Mouse (Mus musculus): Measurements from ENCODE around the gene Gsc. TPM values are rescaled to one million over a fixed set of nuclear protein-coding genes. Genes with fewer than 3 reads are reported as not detected.
A peak's percentile ranks its signal among the peaks of the same experiment; 100 is the strongest.

The Gsc gene
- total RNA-seq, 2 experiments from 2014 or later = not detected

DNA sequence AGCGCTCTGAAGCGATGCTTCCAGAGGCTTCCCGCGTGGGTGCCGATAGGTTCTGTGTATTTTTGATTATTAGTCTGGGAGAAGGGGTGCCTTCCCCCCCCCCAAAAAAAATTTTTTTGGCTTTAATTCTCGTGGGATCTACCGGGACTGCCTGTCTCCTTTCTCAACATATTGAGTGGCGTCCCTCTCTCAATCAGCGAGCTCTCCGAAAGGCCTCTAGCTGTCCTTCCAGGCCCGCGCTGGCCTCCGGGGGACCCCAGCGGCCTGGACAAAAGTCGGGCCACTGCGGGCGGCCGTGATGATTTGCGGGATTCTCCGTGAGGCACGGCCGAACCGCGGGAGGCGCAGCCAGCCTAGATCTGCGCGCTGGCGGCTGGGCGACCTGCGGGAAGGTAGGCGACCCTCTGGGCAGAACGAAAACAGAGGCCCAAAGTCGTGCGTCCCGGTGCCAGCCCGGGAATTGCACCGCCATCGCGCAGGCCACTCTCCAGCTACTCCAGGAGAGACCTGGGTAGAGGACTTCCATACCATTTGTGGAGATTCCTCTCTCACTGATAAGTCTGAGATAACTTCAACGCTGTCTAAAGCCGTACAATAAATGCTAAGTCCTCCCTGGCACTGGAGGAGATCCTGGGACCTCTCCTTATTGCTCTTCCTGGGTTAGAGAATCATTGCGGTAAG, 1.2 kb upstream of the Gsc start:
- intact Hi-C loops (cut with DNase I) = no loop called here
- no peak for TF ChIP-seq CTCF (IDR thresholded peaks at IDR 0.05)
- H3K4me3 ChIP-seq = no peak overlapping the region
- DNase-seq (ENCODE audit: extremely low spot score in 1 of 2, low spot score in 2 of 2) = peak in 1 of 2 experiments; percentile 13
- H3K27ac ChIP-seq = no peak overlapping the region

GRCm38 (mm10) chr12:104473492-104473891, 362 bp upstream of the Gsc start:
- DNase-seq (ENCODE audit: extremely low spot score in 1 of 2, low spot score in 2 of 2) = no peak
- no peak overlapping the region for H3K27ac ChIP-seq
- no peak overlapping the region for H3K4me3 ChIP-seq
- no peak for TF ChIP-seq CTCF (IDR thresholded peaks at IDR 0.05)
- intact Hi-C loops (cut with DNase I) = no loop called here

DNA sequence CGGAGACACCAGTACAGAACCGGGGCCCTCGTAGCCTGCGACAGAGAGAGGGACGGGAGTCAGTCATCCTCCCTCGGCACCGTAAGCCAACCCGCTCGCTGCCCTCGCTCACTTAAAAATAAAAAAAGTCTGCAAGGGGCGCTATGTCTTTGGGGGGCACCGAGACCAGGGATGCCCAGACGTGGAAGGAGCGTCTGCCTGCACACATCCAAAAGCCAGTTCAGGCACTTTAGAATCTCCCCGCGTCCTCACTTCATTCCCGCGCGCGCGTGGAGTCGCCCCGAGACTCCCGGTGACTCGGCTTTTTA, 958 bp downstream of the Gsc start:
- DNase-seq (ENCODE audit: extremely low spot score in 1 of 2, low spot score in 2 of 2) = no peak
- intact Hi-C loops (cut with DNase I) = no loop called here
- Histone ChIP-seq H3K4me3 (no peak overlapping the region), H3K27ac (no peak overlapping the region)
- TF ChIP-seq CTCF (IDR thresholded peaks at IDR 0.05) = no peak

DNA sequence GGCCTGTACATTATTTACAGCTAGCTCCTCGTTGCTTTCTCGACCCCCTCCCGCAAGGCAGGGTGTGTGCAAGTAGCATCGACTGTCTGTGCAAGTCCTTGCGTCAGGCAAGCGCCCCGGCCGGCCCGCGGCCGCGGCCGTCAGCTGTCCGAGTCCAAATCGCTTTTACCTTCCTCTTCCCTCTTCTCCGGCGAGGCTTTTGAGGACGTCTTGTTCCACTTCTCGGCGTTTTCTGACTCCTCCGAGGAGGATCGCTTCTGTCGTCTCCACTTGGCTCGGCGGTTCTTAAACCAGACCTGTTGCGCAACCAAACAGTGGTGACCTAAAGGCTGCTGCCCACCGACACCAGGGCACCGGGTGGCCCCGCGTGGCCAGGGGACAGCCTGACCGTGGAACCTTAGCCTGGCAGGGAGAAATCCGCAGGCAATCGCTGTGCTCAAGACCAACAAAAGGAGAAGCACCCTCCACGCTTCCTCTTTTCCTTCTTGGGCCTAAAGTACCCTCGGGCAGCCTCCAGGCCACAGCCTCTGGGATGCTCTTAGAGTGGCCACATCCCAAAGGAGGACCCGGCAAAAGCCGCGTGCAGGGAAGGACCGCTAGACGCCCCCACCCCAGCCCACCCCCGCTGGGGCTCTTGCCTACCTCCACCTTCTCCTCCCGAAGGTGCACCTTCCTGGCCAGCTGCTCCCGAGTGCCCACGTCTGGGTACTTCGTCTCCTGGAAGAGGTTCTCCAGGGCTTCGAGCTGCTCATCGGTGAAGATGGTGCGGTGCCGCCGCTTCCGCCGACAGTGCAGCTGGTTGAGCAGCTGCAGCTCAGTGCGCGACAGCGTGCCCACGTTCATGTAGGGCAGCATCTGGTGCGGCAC, 1.5 kb downstream of the Gsc start:
- no peak overlapping the region for H3K27ac ChIP-seq
- intact Hi-C loops (cut with DNase I) = no loop called here
- no peak overlapping the region for H3K4me3 ChIP-seq
- TF ChIP-seq CTCF (IDR thresholded peaks at IDR 0.05) = no peak
- peak in 1 of 2 experiments; percentile 13 for DNase-seq (ENCODE audit: extremely low spot score in 1 of 2, low spot score in 2 of 2)

GRCm38 (mm10) chr12:104470646-104471045, 2.5 kb downstream of the Gsc start:
- intact Hi-C loops (cut with DNase I) = no loop called here
- H3K4me3 ChIP-seq = no peak overlapping the region

GRCm38 (mm10) chr12:104468783-104469182, 4.3 kb downstream of the Gsc start:
- Histone ChIP-seq H3K27ac (no peak overlapping the region), H3K4me3 (no peak overlapping the region)
- TF ChIP-seq CTCF (IDR thresholded peaks at IDR 0.05) = no peak
- intact Hi-C loops (cut with DNase I) = no loop called here
- no peak for DNase-seq (ENCODE audit: extremely low spot score in 1 of 2, low spot score in 2 of 2)

More at GRCm38 (mm10) chr12:104470646-104471045, 2.5 kb downstream of the Gsc start:
- no peak overlapping the region for H3K27ac ChIP-seq
- DNase-seq (ENCODE audit: extremely low spot score in 1 of 2, low spot score in 2 of 2) = no peak
- TF ChIP-seq CTCF (IDR thresholded peaks at IDR 0.05) = no peak

- TF ChIP-seq CTCF (IDR thresholded peaks at IDR 0.05) = no peak
- intact Hi-C loops (cut with DNase I) = no loop called here
Observed at GRCm38 (mm10) chr12:104467372-104467771, 5.8 kb downstream of the Gsc start.

DNA sequence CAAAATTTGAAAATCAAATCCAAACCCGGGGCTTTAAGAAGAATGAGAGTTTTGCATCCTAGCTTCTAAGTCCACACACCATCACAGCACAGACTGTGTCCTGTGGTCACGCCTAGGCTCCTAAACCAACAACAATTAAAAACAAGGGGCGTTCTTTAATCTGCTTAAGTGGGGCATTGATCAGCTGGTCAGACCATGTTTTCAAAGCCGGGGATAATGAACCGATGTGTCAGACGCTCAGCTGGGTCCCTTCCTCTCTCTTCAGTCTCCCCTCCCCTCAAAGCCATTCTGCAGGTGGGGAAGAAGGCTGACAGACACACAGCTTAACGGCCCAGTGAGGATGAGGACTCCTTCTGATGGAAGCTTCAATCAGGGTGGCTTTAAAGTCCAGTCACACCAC, 6.2 kb downstream of the Gsc start:
- no peak for DNase-seq (ENCODE audit: extremely low spot score in 1 of 2, low spot score in 2 of 2)
- Histone ChIP-seq H3K27ac (no peak overlapping the region), H3K4me3 (no peak overlapping the region)
- intact Hi-C loops (cut with DNase I) = no loop called here
- TF ChIP-seq CTCF (IDR thresholded peaks at IDR 0.05) = no peak

More at GRCm38 (mm10) chr12:104467372-104467771, 5.8 kb downstream of the Gsc start:
- H3K4me3 ChIP-seq = no peak overlapping the region
- no peak overlapping the region for H3K27ac ChIP-seq
- no peak for DNase-seq (ENCODE audit: extremely low spot score in 1 of 2, low spot score in 2 of 2)

GRCm38 (mm10) chr12:104461372-104461771, 11.8 kb downstream of the Gsc start:
- no peak overlapping the region for H3K27ac ChIP-seq
- intact Hi-C loops (cut with DNase I) = no loop called here
- no peak overlapping the region for H3K4me3 ChIP-seq
- DNase-seq (ENCODE audit: extremely low spot score in 1 of 2, low spot score in 2 of 2) = no peak
- TF ChIP-seq CTCF (IDR thresholded peaks at IDR 0.05) = no peak

DNA sequence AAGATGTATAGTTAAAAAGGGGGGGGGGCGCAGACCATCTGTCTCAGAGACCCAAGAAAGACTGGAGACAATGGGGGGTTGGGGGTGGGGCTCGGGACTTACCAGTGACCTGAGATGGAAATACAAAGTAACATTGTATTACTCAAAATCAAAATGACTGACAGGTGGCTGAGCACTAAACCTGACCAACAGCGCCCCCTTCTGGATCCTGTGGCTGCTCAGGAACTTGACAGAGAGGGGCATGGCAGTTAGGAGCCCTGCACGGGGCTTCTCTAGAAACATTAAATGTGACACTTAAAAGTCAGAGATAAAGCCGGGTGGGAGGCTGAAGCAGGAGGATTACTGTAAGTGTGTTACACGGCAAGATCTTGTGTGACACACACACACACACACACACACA, 13.8 kb downstream of the Gsc start:
- no peak overlapping the region for H3K27ac ChIP-seq
- intact Hi-C loops (cut with DNase I) = no loop called here
- no peak for DNase-seq (ENCODE audit: extremely low spot score in 1 of 2, low spot score in 2 of 2)
- H3K4me3 ChIP-seq = no peak overlapping the region
- TF ChIP-seq CTCF (IDR thresholded peaks at IDR 0.05) = peak; percentile 2; the same call in 1 of the 2 replicates

- Histone ChIP-seq H3K27ac (no peak overlapping the region), H3K4me3 (no peak overlapping the region)
- no peak; the same call in 1 of the 2 replicates for TF ChIP-seq CTCF (IDR thresholded peaks at IDR 0.05)
- intact Hi-C loops (cut with DNase I) = no loop called here
- no peak for DNase-seq (ENCODE audit: extremely low spot score in 1 of 2, low spot score in 2 of 2)
Observed at GRCm38 (mm10) chr12:104453002-104453401, 20.1 kb downstream of the Gsc start.

DNA sequence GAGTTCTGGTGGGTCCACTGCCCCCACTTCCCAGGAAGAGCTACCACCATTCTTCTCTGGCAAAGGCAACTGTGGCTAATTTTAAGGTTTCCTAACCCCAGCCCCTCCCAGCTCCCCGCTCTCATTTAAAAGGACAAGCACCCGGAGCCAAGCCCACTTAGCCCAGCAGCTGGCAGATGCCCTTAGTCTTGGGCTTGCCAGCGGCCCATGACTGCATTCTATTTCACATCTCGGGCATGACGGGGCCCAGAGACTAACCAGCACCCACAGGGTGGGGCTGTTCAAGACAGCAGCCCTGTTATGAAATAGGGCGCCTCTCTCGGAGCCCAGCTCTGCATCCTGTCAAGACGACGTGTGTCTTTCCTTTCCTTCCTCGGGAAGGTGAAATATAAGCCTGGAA, 22.9 kb downstream of the Gsc start:
- no peak overlapping the region for H3K27ac ChIP-seq
- intact Hi-C loops (cut with DNase I) = no loop called here
- H3K4me3 ChIP-seq = no peak overlapping the region
- no peak for DNase-seq (ENCODE audit: extremely low spot score in 1 of 2, low spot score in 2 of 2)
- TF ChIP-seq CTCF (IDR thresholded peaks at IDR 0.05) = no peak
